Mouse (Mus musculus): ENCODE results near the gene Gm43517.

Gm43517 gene

GRCm38 (mm10) chr12:49384876-49385630, at the start of gene Gm43517:
Gm43517 (plus strand) TSS chr12:49385174.
- DNase-seq (ENCODE audit: extremely low spot score, low spot score), result peak; percentile 69

GRCm38 (mm10) chr12:49349697-49350096, 35.3 kb upstream of the Gm43517 start:
- DNase-seq (ENCODE audit: extremely low spot score, low spot score), result no peak

- no peak for DNase-seq (ENCODE audit: extremely low spot score, low spot score)
These were observed 16.0 kb upstream of the Gm43517 start for GRCm38 (mm10) chr12:49368931-49369330.

- no peak for DNase-seq (ENCODE audit: extremely low spot score, low spot score)
These were observed 12.8 kb upstream of the Gm43517 start for GRCm38 (mm10) chr12:49372170-49372569.

GRCm38 (mm10) chr12:49373176-49373575, 11.8 kb upstream of the Gm43517 start:
- DNase-seq (ENCODE audit: extremely low spot score, low spot score), result no peak

GRCm38 (mm10) chr12:49373821-49374605, 11.0 kb upstream of the Gm43517 start:
- peak; percentile 55 for DNase-seq (ENCODE audit: extremely low spot score, low spot score)

- peak; percentile 65 for DNase-seq (ENCODE audit: extremely low spot score, low spot score)
These were observed 10.4 kb upstream of the Gm43517 start for GRCm38 (mm10) chr12:49374606-49374995.

GRCm38 (mm10) chr12:49375427-49376317, 9.3 kb upstream of the Gm43517 start:
- no peak for DNase-seq (ENCODE audit: extremely low spot score, low spot score)

GRCm38 (mm10) chr12:49376318-49376992, 8.5 kb upstream of the Gm43517 start:
- DNase-seq (ENCODE audit: extremely low spot score, low spot score), result no peak

- DNase-seq (ENCODE audit: extremely low spot score, low spot score), result peak; percentile 65
These were observed 7.5 kb upstream of the Gm43517 start for GRCm38 (mm10) chr12:49377281-49377970.

- no peak for DNase-seq (ENCODE audit: extremely low spot score, low spot score)
These were observed 6.1 kb upstream of the Gm43517 start for GRCm38 (mm10) chr12:49378920-49379319.

GRCm38 (mm10) chr12:49379446-49379845, 5.5 kb upstream of the Gm43517 start:
- no peak for DNase-seq (ENCODE audit: extremely low spot score, low spot score)

GRCm38 (mm10) chr12:49380442-49380841, 4.5 kb upstream of the Gm43517 start:
- no peak for DNase-seq (ENCODE audit: extremely low spot score, low spot score)

- no peak for DNase-seq (ENCODE audit: extremely low spot score, low spot score)
These were observed 3.9 kb upstream of the Gm43517 start for GRCm38 (mm10) chr12:49381031-49381525.

- peak; percentile 56 for DNase-seq (ENCODE audit: extremely low spot score, low spot score)
These were observed 3.1 kb upstream of the Gm43517 start for GRCm38 (mm10) chr12:49381721-49382365.

- DNase-seq (ENCODE audit: extremely low spot score, low spot score), result peak; percentile 61
These were observed 2.1 kb upstream of the Gm43517 start, which contains the start of gene Foxg1 for GRCm38 (mm10) chr12:49382565-49383520. Foxg1 (plus strand) TSS chr12:49382660.

GRCm38 (mm10) chr12:49383521-49384133, 1.3 kb upstream of the Gm43517 start:
- DNase-seq (ENCODE audit: extremely low spot score, low spot score), result peak; percentile 77

- peak; percentile 60 for DNase-seq (ENCODE audit: extremely low spot score, low spot score)
These were observed 589 bp upstream of the Gm43517 start for GRCm38 (mm10) chr12:49384295-49384875.
